Mouse (Mus musculus) midbrain, embryonic 12.5 days (tissue): ENCODE results near the gene Frmpd2. TPM values are rescaled to one million over a fixed set of nuclear protein-coding genes. Genes with fewer than 3 reads are reported as not detected.

Source experiments
- ATAC-seq: fragments of 200-750 bp; cut with Nextera tagmentation; 2 replicates; pipeline ENCODE4 v1.8.0; 2017; ENCODE audit warnings: low read depth, moderate TSS enrichment, moderate library complexity; ENCODE audit not compliant: low FRiP score
- H3K27ac ChIP-seq: fragments of 300-500 bp; sonication (generic); replicated peaks from 2 replicates; pipeline ENCODE4 v1.5.1; 2016; ENCODE audit warnings: mild to moderate bottlenecking
- H3K27me3 ChIP-seq: fragments of 300-500 bp; sonication (generic); 2 replicates; pipeline ENCODE4 v1.6.1; 2016; ENCODE audit warnings: mild to moderate bottlenecking
- H3K36me3 ChIP-seq: fragments of 300-500 bp; sonication (generic); 2 replicates; pipeline ENCODE4 v1.6.1; 2016
- H3K4me1 ChIP-seq: fragments of 300-500 bp; sonication (generic); 2 replicates; pipeline ENCODE4 v1.6.1; 2016
- H3K4me2 ChIP-seq: fragments of 300-500 bp; sonication (generic); replicated peaks from 2 replicates; pipeline ENCODE4 v1.6.1; 2016; ENCODE audit warnings: mild to moderate bottlenecking, moderate library complexity
- H3K4me3 ChIP-seq: fragments of 300-500 bp; sonication (generic); 2 replicates; pipeline ENCODE4 v1.5.1; 2016; ENCODE audit warnings: mild to moderate bottlenecking
- H3K9ac ChIP-seq: fragments of 300-500 bp; sonication (generic); replicated peaks from 2 replicates; pipeline ENCODE4 v1.6.1; 2016; ENCODE audit warnings: mild to moderate bottlenecking, moderate library complexity
- H3K9me3 ChIP-seq: fragments of 300-500 bp; sonication (generic); 2 replicates; pipeline ENCODE4 v1.6.1; 2016; ENCODE audit warnings: mild to moderate bottlenecking
- WGBS: fragments of 180-500 bp; shearing (Covaris S2); methylation state at CpG from one replicate; pipeline ENCODE4 v1.1.7; 2016; 5-methylcytosine and 5-hydroxymethylcytosine counted together
- polyA plus RNA-seq: library from polyadenylated mRNA; unstranded; fragments of >200 nt; fragmentation: Nextera tagmentation; extraction: Ambion mirVana; gene quantifications from 2 replicates; pipeline ENCODE4 v1.2.1, GENCODE M21; 2016

The Frmpd2 gene
- polyA plus RNA-seq, 1 experiment from 2014 or later, result not detected

- no peak overlapping the region for H3K4me2 ChIP-seq
- no peaks in the 10 kb centered on the region for H3K9me3 ChIP-seq
- H3K27me3 ChIP-seq, result no peaks in the 10 kb centered on the region
- no peak overlapping the region for H3K27ac ChIP-seq
- ATAC-seq, result no peak
- H3K9ac ChIP-seq, result no peak overlapping the region
- no peaks in the 10 kb centered on the region for H3K4me1 ChIP-seq
- H3K36me3 ChIP-seq, result no peaks in the 10 kb centered on the region
- H3K4me3 ChIP-seq, result no peak overlapping the region
- WGBS, result 76% methylated on average over 5 of the region's 5 CpGs
Measured at GRCm38 (mm10) chr14:33513877-33514276, 42.4 kb downstream of the Frmpd2 start.

- no peaks in the 10 kb centered on the region for H3K9me3 ChIP-seq
- 79% methylated on average over 6 of the region's 6 CpGs for WGBS
- H3K4me1 ChIP-seq, result no peaks in the 10 kb centered on the region
- no peak overlapping the region for H3K27ac ChIP-seq
- no peak overlapping the region for H3K9ac ChIP-seq
- no peak overlapping the region for H3K4me2 ChIP-seq
- no peak overlapping the region for H3K4me3 ChIP-seq
- ATAC-seq, result no peak
- H3K27me3 ChIP-seq, result no peaks in the 10 kb centered on the region
- H3K36me3 ChIP-seq, result no peaks in the 10 kb centered on the region
Measured at GRCm38 (mm10) chr14:33514756-33515285, 43.3 kb downstream of the Frmpd2 start.

- WGBS, result 85% methylated on average over 3 of the region's 3 CpGs
- Histone ChIP-seq H3K9me3 (no peaks in the 10 kb centered on the region), H3K27ac (no peak overlapping the region), H3K4me1 (no peaks in the 10 kb centered on the region), H3K4me3 (no peak overlapping the region), H3K27me3 (no peaks in the 10 kb centered on the region), H3K4me2 (no peak overlapping the region), H3K9ac (no peak overlapping the region), H3K36me3 (no peaks in the 10 kb centered on the region)
- ATAC-seq, result no peak
Measured at GRCm38 (mm10) chr14:33521538-33521937, 50.0 kb downstream of the Frmpd2 start.

- H3K9me3 ChIP-seq, result no peaks in the 10 kb centered on the region
- no peak overlapping the region for H3K27ac ChIP-seq
- 63% methylated on average over 12 of the region's 12 CpGs for WGBS
- ATAC-seq, result peak; percentile 73
- H3K4me1 ChIP-seq, result no peaks in the 10 kb centered on the region
- H3K9ac ChIP-seq, result no peak overlapping the region
- H3K36me3 ChIP-seq, result no peaks in the 10 kb centered on the region
- H3K27me3 ChIP-seq, result no peaks in the 10 kb centered on the region
- H3K4me3 ChIP-seq, result no peak overlapping the region
- peak overlapping the region; percentile 21; the same call in 1 of the 2 replicates for H3K4me2 ChIP-seq
Measured at GRCm38 (mm10) chr14:33525272-33525983, 53.9 kb downstream of the Frmpd2 start.

GRCm38 (mm10) chr14:33526621-33527020 lies 55.1 kb downstream of the Frmpd2 start:
- ATAC-seq, result no peak
- Histone ChIP-seq H3K27ac (no peak overlapping the region), H3K4me1 (no peaks in the 10 kb centered on the region), H3K9me3 (no peaks in the 10 kb centered on the region), H3K27me3 (no peaks in the 10 kb centered on the region), H3K9ac (no peak overlapping the region), H3K4me2 (no peak overlapping the region), H3K36me3 (no peaks in the 10 kb centered on the region), H3K4me3 (no peak overlapping the region)
- 60% methylated on average over 2 of the region's 2 CpGs for WGBS

GRCm38 (mm10) chr14:33527938-33528337 lies 56.4 kb downstream of the Frmpd2 start:
- Histone ChIP-seq H3K27ac (no peak overlapping the region), H3K9me3 (no peaks in the 10 kb centered on the region), H3K4me2 (no peak overlapping the region), H3K4me3 (no peak overlapping the region), H3K36me3 (no peaks in the 10 kb centered on the region), H3K27me3 (no peaks in the 10 kb centered on the region), H3K4me1 (no peaks in the 10 kb centered on the region), H3K9ac (no peak overlapping the region)
- no peak for ATAC-seq
- 63% methylated on average over 3 of the region's 3 CpGs for WGBS

GRCm38 (mm10) chr14:33531331-33531912 lies 59.9 kb downstream of the Frmpd2 start:
- no peak for ATAC-seq
- no peak overlapping the region for H3K9ac ChIP-seq
- H3K9me3 ChIP-seq, result no peaks in the 10 kb centered on the region
- no peak overlapping the region for H3K4me2 ChIP-seq
- 71% methylated on average over 8 of the region's 8 CpGs for WGBS
- no peak overlapping the region for H3K27ac ChIP-seq
- H3K4me1 ChIP-seq, result no peaks in the 10 kb centered on the region
- no peaks in the 10 kb centered on the region for H3K27me3 ChIP-seq
- no peak overlapping the region for H3K4me3 ChIP-seq
- no peaks in the 10 kb centered on the region for H3K36me3 ChIP-seq

GRCm38 (mm10) chr14:33532792-33533191 lies 61.3 kb downstream of the Frmpd2 start:
- Histone ChIP-seq H3K4me1 (no peaks in the 10 kb centered on the region), H3K36me3 (no peaks in the 10 kb centered on the region), H3K27ac (no peak overlapping the region), H3K27me3 (no peaks in the 10 kb centered on the region), H3K4me2 (no peak overlapping the region), H3K9ac (no peak overlapping the region), H3K9me3 (no peaks in the 10 kb centered on the region), H3K4me3 (no peak overlapping the region)
- 87% methylated on average over 5 of the region's 5 CpGs for WGBS
- no peak for ATAC-seq

- H3K4me3 ChIP-seq, result no peak overlapping the region
- H3K9me3 ChIP-seq, result no peaks in the 10 kb centered on the region
- H3K4me2 ChIP-seq, result no peak overlapping the region
- no peak overlapping the region for H3K27ac ChIP-seq
- H3K36me3 ChIP-seq, result no peaks in the 10 kb centered on the region
- H3K4me1 ChIP-seq, result no peaks in the 10 kb centered on the region
- no peak for ATAC-seq
- 68% methylated on average over 1 of the region's 1 CpGs for WGBS
- no peaks in the 10 kb centered on the region; the same call in 1 of the 2 replicates for H3K27me3 ChIP-seq
- no peak overlapping the region for H3K9ac ChIP-seq
Measured at GRCm38 (mm10) chr14:33533516-33533915, 62.0 kb downstream of the Frmpd2 start.

- Histone ChIP-seq H3K9ac (no peak overlapping the region), H3K36me3 (no peaks in the 10 kb centered on the region), H3K9me3 (no peaks in the 10 kb centered on the region), H3K4me2 (no peak overlapping the region), H3K4me1 (no peaks in the 10 kb centered on the region), H3K4me3 (no peak overlapping the region), H3K27ac (no peak overlapping the region), H3K27me3 (no peaks in the 10 kb centered on the region; the same call in 1 of the 2 replicates)
- no peak for ATAC-seq
- 82% methylated on average over 6 of the region's 6 CpGs for WGBS
Measured at GRCm38 (mm10) chr14:33535317-33535716, 63.8 kb downstream of the Frmpd2 start.

GRCm38 (mm10) chr14:33539559-33540167 lies 68.2 kb downstream of the Frmpd2 start:
- Histone ChIP-seq H3K4me1 (no peaks in the 10 kb centered on the region), H3K4me3 (no peak overlapping the region), H3K4me2 (no peak overlapping the region), H3K9ac (no peak overlapping the region), H3K27me3 (no peaks in the 10 kb centered on the region; the same call in 1 of the 2 replicates), H3K36me3 (no peaks in the 10 kb centered on the region), H3K27ac (no peak overlapping the region), H3K9me3 (no peaks in the 10 kb centered on the region)
- WGBS, result 88% methylated on average over 7 of the region's 7 CpGs
- ATAC-seq, result no peak

GRCm38 (mm10) chr14:33545565-33546143 lies 74.2 kb downstream of the Frmpd2 start:
- H3K4me3 ChIP-seq, result no peak overlapping the region
- no peaks in the 10 kb centered on the region for H3K27me3 ChIP-seq
- no peaks in the 10 kb centered on the region for H3K36me3 ChIP-seq
- no peaks in the 10 kb centered on the region for H3K4me1 ChIP-seq
- H3K27ac ChIP-seq, result no peak overlapping the region
- ATAC-seq, result no peak
- H3K9ac ChIP-seq, result no peak overlapping the region
- WGBS, result 86% methylated on average over 8 of the region's 8 CpGs
- no peaks in the 10 kb centered on the region for H3K9me3 ChIP-seq
- H3K4me2 ChIP-seq, result no peak overlapping the region
